Mouse (Mus musculus) neural tube, embryonic 11.5 days (tissue): ENCODE measurements around the gene Rac2. TPM values are rescaled to one million over a fixed set of nuclear protein-coding genes. Genes with fewer than 3 reads are reported as not detected.

Experiments
- ATAC-seq: fragments of 200-750 bp; cut with Nextera tagmentation; 2 replicates; pipeline ENCODE4 v1.8.0; 2017; ENCODE audit warnings: moderate number of reproducible peaks, mild to moderate bottlenecking, moderate TSS enrichment, moderate library complexity; ENCODE audit not compliant: insufficient read depth, low FRiP score, low TSS enrichment
- DNase-seq: peaks from one replicate; pipeline ENCODE4 v3.0.0-alpha.2; 2015; ENCODE audit warnings: low spot score
- H3K27ac ChIP-seq: fragments of 300-500 bp; sonication (generic); 2 replicates; pipeline ENCODE4 v1.5.1; 2014; ENCODE audit warnings: low read depth, mild to moderate bottlenecking, low read length
- H3K27me3 ChIP-seq: fragments of 300-500 bp; sonication (generic); 2 replicates; pipeline ENCODE4 v1.6.1; 2014; ENCODE audit warnings: mild to moderate bottlenecking, low read length, mixed read lengths; ENCODE audit not compliant: control insufficient read depth, insufficient read depth
- H3K36me3 ChIP-seq: fragments of 300-500 bp; sonication (generic); 2 replicates; pipeline ENCODE4 v1.6.1; 2014; ENCODE audit warnings: mild to moderate bottlenecking, low read length, moderate library complexity, mixed read lengths; ENCODE audit not compliant: control insufficient read depth, insufficient read depth
- H3K4me1 ChIP-seq: fragments of 300-500 bp; sonication (generic); 2 replicates; pipeline ENCODE4 v1.6.1; 2014; ENCODE audit warnings: low read length, mixed read lengths; ENCODE audit not compliant: control insufficient read depth, insufficient read depth
- H3K4me2 ChIP-seq: fragments of 300-500 bp; sonication (generic); 2 replicates; pipeline ENCODE4 v1.6.1; 2014; ENCODE audit warnings: low read depth, mild to moderate bottlenecking, moderate library complexity
- H3K4me3 ChIP-seq: fragments of 300-500 bp; sonication (generic); 2 replicates; pipeline ENCODE4 v1.5.1; 2014; ENCODE audit warnings: low read depth, low read length
- H3K9ac ChIP-seq: fragments of 300-500 bp; sonication (generic); 2 replicates; pipeline ENCODE4 v1.6.1; 2014; ENCODE audit warnings: mild to moderate bottlenecking, low read length
- H3K9me3 ChIP-seq: fragments of 300-500 bp; sonication (generic); 2 replicates; pipeline ENCODE4 v1.6.1; 2016; ENCODE audit warnings: low read length; ENCODE audit not compliant: control insufficient read depth
- WGBS: fragments of 180-500 bp; shearing (Covaris S2); extraction: QIAGEN DNeasy Blood & Tissue Kit; methylation state at CpG from one replicate; pipeline ENCODE4 v1.1.7; 2014; 5-methylcytosine and 5-hydroxymethylcytosine counted together
- polyA plus RNA-seq: library from polyadenylated mRNA; unstranded; fragments of >200 nt; fragmentation: Nextera tagmentation; extraction: Ambion mirVana; gene quantifications from 2 replicates; pipeline ENCODE4 v1.2.1, GENCODE M21; 2014

Gene Rac2
- polyA plus RNA-seq, 1 experiment from 2014 or later = 8.5 TPM

DNA sequence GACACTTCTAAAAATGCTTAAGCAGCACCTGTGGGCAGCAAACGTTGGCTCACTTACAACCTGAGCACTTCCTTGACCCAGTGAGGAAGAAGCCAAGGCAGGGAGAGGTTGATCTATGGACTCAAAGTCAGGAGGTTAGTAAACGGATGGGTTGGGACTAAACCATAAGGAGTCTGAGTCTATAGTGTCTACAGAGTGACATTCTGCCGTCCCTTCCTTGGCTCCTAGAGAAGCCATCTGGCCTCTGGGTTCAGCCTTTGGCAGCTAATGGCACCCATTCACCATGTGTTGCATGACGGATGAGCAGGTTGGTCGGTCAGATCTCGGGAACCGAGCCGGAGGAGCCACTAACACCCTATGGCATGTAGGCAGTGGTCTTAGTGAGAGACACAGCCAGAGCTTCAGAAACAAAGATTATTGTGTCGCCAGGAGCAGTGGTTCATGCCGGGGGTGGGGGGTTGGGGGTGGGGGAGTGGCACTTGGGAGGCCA is 39.2 kb downstream of the Rac2 start:
- H3K4me1 ChIP-seq = peaks cover 12% of the 10 kb centered on the region
- H3K4me3 ChIP-seq = no peak overlapping the region
- 58% methylated on average over 10 of the region's 10 CpGs for WGBS
- no peak overlapping the region for H3K27ac ChIP-seq
- no peaks in the 10 kb centered on the region for H3K27me3 ChIP-seq
- H3K4me2 ChIP-seq = no peak overlapping the region
- ATAC-seq = no peak
- DNase-seq = no peak
- no peaks in the 10 kb centered on the region for H3K9me3 ChIP-seq
- H3K36me3 ChIP-seq = no peaks in the 10 kb centered on the region
- no peak overlapping the region for H3K9ac ChIP-seq

DNA sequence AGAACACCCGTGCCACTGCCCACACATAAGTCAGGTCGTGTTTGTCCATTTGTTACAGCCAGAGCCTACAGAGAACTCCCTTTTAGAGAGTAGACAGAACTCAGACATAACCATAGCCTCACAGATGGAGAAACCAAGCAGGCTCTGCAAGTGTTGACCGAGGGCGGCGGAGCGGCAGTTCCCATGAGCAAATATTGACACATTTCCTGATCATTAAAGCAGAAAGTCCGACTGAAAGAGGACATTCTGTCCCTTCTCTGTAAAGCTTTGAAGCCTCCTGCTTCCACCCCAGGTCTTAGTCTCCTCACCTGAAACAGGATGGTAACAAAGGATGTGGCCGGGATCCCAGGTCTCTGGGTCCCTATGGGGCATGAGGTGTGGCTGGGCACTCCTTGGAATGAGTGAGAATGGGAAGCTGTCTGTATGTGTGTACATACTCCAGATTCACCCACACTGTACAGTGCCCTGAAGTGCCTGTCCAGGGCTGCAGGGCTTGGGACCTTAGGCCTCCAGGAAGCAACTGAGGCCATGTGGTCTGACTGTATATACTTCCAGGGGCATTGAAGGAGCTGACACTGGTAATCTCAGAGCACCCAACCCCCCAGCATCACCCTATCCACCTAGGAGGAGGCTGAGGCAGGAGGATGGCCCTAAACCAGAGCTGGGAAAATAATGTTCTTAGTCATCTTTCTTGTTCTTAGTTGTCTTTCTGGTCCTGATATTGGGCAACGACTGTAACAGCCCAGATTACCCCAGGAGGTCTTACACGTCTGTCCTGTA is 39.8 kb downstream of the Rac2 start:
- ATAC-seq (no peak), DNase-seq (no peak)
- Histone ChIP-seq H3K4me2 (no peak overlapping the region), H3K36me3 (no peaks in the 10 kb centered on the region), H3K9me3 (no peaks in the 10 kb centered on the region), H3K4me3 (no peak overlapping the region), H3K27me3 (no peaks in the 10 kb centered on the region), H3K4me1 (peaks cover 12% of the 10 kb centered on the region), H3K27ac (no peak overlapping the region), H3K9ac (no peak overlapping the region)
- WGBS = 70% methylated on average over 10 of the region's 10 CpGs

DNA sequence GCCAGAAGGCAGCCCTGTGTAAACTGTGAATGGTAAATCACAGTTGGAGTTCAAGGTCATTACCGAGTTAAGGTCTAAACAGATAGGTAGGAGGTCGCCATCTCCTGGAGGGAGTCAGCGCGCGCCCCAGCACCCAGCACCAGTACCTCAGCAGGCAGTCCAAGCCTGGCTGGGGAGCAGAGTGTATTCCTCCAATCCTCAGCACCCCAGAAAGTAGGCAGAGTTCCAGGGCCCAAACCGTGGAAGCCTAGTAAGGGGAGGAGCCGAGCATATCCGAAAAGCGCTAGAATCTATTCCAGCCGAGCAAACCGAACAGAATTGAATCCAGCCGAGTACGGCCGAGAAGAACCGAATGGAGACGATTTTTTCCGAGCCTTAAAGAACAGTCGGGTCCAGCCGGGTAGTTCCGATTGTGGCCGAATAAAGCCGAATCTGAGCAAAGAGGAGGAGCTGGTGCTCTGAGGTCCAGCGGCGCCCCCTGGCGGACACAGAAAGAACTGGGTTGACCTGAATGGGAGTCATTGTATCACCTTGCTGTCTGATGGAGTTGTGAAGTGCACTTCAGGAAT is 40.6 kb downstream of the Rac2 start:
- peak; percentile 95 for DNase-seq
- WGBS = under 1% methylated on average over 25 of the region's 25 CpGs
- H3K4me2 ChIP-seq = peak overlapping the region; percentile 51
- peaks cover 12% of the 10 kb centered on the region for H3K4me1 ChIP-seq
- peak overlapping the region; percentile 23 for H3K27ac ChIP-seq
- peak; percentile 78 for ATAC-seq
- H3K4me3 ChIP-seq = peak overlapping the region; percentile 15
- no peaks in the 10 kb centered on the region for H3K27me3 ChIP-seq
- H3K9me3 ChIP-seq = no peaks in the 10 kb centered on the region
- H3K36me3 ChIP-seq = no peaks in the 10 kb centered on the region
- peak overlapping the region; percentile 51 for H3K9ac ChIP-seq

DNA sequence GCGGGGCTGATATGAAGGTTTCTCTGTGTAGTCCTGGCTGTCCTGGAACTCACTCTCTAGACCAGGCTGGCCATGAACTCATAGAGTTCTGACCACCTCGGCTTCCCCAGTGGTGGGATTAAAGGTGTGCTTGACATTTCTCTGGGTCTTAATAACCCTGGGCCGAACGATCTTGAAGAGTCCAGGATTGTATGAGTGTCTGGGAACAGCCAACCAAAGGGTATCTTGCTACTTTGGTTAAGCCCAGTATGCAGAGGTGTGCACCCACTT is 41.2 kb downstream of the Rac2 start:
- ATAC-seq = no peak
- H3K4me2 ChIP-seq = peak overlapping the region; percentile 51; the same call in 1 of the 2 replicates
- H3K9ac ChIP-seq = peak overlapping the region; percentile 51
- no peaks in the 10 kb centered on the region for H3K9me3 ChIP-seq
- H3K4me3 ChIP-seq = no peak overlapping the region; the same call in 1 of the 2 replicates
- H3K4me1 ChIP-seq = peaks cover 12% of the 10 kb centered on the region
- DNase-seq = no peak
- H3K27ac ChIP-seq = peak overlapping the region; percentile 23; the same call in 1 of the 2 replicates
- no peaks in the 10 kb centered on the region for H3K36me3 ChIP-seq
- H3K27me3 ChIP-seq = no peaks in the 10 kb centered on the region
- 81% methylated on average over 4 of the region's 4 CpGs for WGBS

DNA sequence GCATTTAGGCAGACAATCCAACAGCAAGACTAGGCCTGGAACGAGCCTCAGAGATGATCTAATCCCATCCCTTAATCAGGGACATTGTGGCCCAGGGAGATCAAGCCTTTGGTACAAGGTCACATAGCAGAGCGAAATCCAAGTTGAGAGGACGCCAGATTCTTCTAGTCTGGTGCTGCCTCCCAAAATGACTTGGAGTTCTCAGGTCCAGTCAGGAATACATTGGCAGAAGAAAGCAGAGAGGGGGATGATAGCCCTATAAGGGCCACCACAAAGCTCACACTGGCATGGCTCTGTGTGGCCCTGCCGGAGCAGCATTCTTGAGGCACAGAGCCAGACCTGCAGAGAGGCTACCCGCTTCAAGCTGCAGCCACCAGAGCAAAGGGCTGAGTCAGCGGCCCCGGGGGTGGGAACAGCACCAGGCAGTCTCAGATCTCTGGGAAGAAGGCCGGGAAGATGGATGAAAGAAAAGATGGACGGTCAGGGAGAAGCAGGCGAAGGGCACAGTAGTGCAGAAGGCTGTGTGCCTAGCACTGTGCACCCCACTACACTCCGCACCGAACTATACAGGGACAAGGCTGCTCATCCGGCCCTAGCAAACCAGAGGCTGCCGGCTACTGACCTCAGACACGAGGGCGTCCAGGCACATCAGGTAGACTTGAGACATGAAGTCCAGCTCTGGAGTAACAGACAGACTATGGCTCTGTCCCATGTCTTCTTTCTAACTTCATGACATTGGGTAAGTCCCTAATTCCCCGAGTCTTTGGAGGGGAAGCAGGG is 41.7 kb downstream of the Rac2 start, which contains the start of gene C1qtnf6:
Gene C1qtnf6 (minus strand): TSS at position 746 of the 780 bp plus-strand sequence.
- Histone ChIP-seq H3K4me3 (peak within 1 kb of the TSS; percentile 15), H3K9me3 (no peaks in the 10 kb centered on the region), H3K36me3 (no peaks in the 10 kb centered on the region), H3K9ac (peak within 1 kb of the TSS; percentile 51), H3K4me2 (peak within 1 kb of the TSS; percentile 51), H3K4me1 (peaks cover 12% of the 10 kb centered on the region), H3K27me3 (no peaks in the 10 kb centered on the region), H3K27ac (peak within 1 kb of the TSS; percentile 23)
- ATAC-seq (no peak), DNase-seq (no peak)
- 72% methylated on average over 17 of the region's 17 CpGs for WGBS

DNA sequence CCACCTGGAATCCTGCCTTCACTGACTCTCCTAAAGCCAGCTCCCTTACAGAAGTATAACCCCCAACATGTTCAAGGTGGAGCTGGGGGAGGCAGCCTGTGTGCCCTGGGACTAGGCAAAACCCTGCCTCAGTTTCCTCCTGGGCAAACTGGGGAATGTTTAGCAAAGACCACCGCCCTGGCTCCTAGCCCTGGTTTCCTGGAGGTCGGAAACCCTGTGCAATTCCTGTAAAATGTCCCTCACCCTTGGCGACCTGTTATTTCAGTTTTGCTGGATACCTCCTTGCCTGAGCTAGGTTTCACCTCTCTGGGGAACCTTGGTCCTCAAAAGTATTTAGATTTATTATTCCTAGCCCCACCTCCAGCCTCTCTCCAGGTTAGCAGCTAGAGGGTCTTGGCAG is 42.4 kb downstream of the Rac2 start:
- no peaks in the 10 kb centered on the region for H3K36me3 ChIP-seq
- DNase-seq (no peak), ATAC-seq (no peak)
- no peaks in the 10 kb centered on the region for H3K9me3 ChIP-seq
- H3K9ac ChIP-seq = 0 out of 2 replicates have a peak overlapping the region, but pooled peaks have one; percentile 5
- H3K4me1 ChIP-seq = peaks cover 12% of the 10 kb centered on the region
- no peaks in the 10 kb centered on the region for H3K27me3 ChIP-seq
- no peak overlapping the region for H3K4me3 ChIP-seq
- no peak overlapping the region for H3K4me2 ChIP-seq
- no peak overlapping the region for H3K27ac ChIP-seq
- 79% methylated on average over 3 of the region's 3 CpGs for WGBS

DNA sequence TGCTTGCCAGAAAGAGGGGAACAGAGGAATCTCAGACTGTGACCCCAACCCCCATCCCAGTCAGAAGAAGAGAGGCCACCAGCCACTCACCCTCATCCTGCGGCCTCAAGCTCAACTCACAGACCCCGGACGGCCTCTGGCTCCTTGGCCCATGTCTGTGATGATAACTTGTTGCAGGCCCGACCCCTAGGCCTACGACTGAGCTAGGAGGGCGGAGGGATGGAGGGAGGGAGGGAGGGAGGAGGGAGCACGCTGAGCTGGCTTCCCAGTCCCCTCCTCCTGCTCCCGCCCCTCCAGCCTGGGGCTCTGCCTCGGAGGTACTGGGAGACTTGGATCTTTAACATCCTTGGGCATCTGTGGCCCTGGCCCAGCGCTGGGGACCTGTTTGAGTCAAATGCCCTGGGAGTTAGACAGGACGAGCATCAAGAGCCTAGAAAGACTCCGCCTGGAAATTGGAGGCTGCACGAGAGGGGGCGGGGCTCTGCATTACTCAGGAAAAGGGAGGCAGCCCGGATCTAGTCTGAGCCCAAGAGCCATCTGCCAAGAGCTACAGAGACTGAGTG is 43.1 kb downstream of the Rac2 start:
- DNase-seq (peak; percentile 73), ATAC-seq (peak; percentile 29; the same call in 1 of the 2 replicates)
- H3K36me3 ChIP-seq = no peaks in the 10 kb centered on the region
- peak overlapping the region; percentile 55 for H3K9ac ChIP-seq
- peak overlapping the region; percentile 21 for H3K4me3 ChIP-seq
- 3% methylated on average over 12 of the region's 15 CpGs for WGBS
- H3K27ac ChIP-seq = 0 out of 2 replicates have a peak overlapping the region, but pooled peaks have one; percentile 10
- H3K27me3 ChIP-seq = no peaks in the 10 kb centered on the region
- peak overlapping the region; percentile 39 for H3K4me2 ChIP-seq
- no peaks in the 10 kb centered on the region for H3K9me3 ChIP-seq
- H3K4me1 ChIP-seq = peaks cover 12% of the 10 kb centered on the region

DNA sequence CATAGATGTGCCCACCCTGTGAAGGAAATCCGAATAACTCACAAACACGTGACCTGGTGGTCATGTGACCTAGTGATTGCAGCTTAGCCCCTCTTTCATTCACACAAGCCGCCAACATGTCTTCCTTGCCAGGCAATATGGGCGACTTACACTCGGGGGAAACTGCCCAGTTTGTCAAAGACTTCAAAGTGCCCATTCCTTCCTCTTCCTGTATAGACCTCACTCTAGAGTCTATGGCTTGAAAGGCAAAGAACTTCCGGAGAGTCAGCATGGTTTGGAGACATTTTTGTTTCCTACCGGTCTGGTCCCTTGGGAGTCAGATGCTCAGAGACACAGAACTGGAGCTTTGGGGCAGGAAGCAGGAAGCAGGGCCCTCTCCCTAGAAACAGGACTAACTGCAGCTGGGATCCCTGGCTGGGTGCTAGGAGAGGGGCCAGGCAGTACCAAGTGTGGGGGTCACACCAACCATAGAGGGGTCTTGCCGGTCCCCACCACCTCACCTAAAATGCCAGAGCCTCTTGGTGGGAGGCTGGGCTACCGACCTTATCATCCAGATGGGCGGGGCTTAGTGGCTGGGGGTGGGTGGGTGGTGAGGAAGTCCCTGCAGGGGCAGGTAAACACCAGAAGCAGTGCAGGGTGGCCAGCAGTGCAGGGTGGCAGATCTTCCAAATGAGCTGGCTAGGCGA is 43.7 kb downstream of the Rac2 start:
- H3K4me3 ChIP-seq = peak overlapping the region; percentile 21
- DNase-seq (no peak), ATAC-seq (0 out of 2 replicates have a peak, but pooled peaks have one; percentile 2)
- H3K36me3 ChIP-seq = no peaks in the 10 kb centered on the region
- peak overlapping the region; percentile 55 for H3K9ac ChIP-seq
- no peaks in the 10 kb centered on the region for H3K27me3 ChIP-seq
- 58% methylated on average over 11 of the region's 11 CpGs for WGBS
- 0 out of 2 replicates have a peak overlapping the region, but pooled peaks have one; percentile 10 for H3K27ac ChIP-seq
- peak overlapping the region; percentile 39 for H3K4me2 ChIP-seq
- H3K9me3 ChIP-seq = no peaks in the 10 kb centered on the region
- peaks cover 12% of the 10 kb centered on the region for H3K4me1 ChIP-seq
